Mouse (Mus musculus): ENCODE measurements at regions not wholly inside any gene's neighbourhood (a gene's known extent, or its start where the extent isn't known, plus 50 kb on each side); places are given as distances from the start of the nearest gene placed in this dataset.

- TF ChIP-seq CTCF (IDR thresholded peaks at IDR 0.05; ENCODE audit: low read depth, low read length): no peak
- TF ChIP-seq EP300 (IDR thresholded peaks at IDR 0.05; ENCODE audit: insufficient read depth, low read depth, low read length): no peak
These were observed 73.3 kb upstream of the 1700024P04Rik start for GRCm38 (mm10) chr13:99057696-99058095.
